In genomic region chr6:51060848-51061535, GRCm38 (mm10) we compare ENCODE assay signal across 11 mouse cellular contexts.
A peak's percentile ranks its signal among the peaks of the same experiment; 100 is the strongest.
DNase-seq lines count a peak whose midpoint lies in the region; ATAC-seq lines count a peak whose summit lies in the region.
"Had no signal": no experiment of that assay in that cellular context is flagged by ENCODE, and none has a peak within 500 bp of the region (broad histone marks: within the 10 kb centered on the region; RNA-seq: fewer than 3 reads in every experiment).

No protein-coding gene starts in this region.

- peak overlapping the region; percentile 38 for H3K4me2 ChIP-seq in kidney, embryonic 15.5 days
- H3K4me2 ChIP-seq in embryonic facial prominence, embryonic 13.5 days: no peak overlapping the region
- H3K4me2 ChIP-seq in hindbrain, embryonic 16.5 days (ENCODE audit: low read length): no peak overlapping the region
- H3K4me2 ChIP-seq: heart, embryonic 12.5 days; liver, embryonic 15.5 days had no signal

- peaks cover 27% of the 10 kb centered on the region for H3K4me1 ChIP-seq in kidney, embryonic 15.5 days
- peaks cover 53% of the 10 kb centered on the region for H3K4me1 ChIP-seq in embryonic facial prominence, embryonic 13.5 days
- H3K4me1 ChIP-seq in hindbrain, embryonic 16.5 days (ENCODE audit: control insufficient read depth, insufficient read depth, low read depth, low read length): peaks cover 6% of the 10 kb centered on the region
- H3K4me1 ChIP-seq: liver, embryonic 15.5 days had no signal

- no peak for DNase-seq in kidney, postnatal 36 days
- DNase-seq in CD4-positive helper T cell, adult 2 months (ENCODE audit: low read depth, low spot score): peak; percentile 17
- no peak for DNase-seq in gastrocnemius, adult 8-10 months (ENCODE audit: low spot score in 2 of 2)
- DNase-seq in thymus, postnatal 4 days: no peak
- DNase-seq: cerebellum, postnatal 36 days; kidney, adult 11 months had no signal

- H3K4me3 ChIP-seq in kidney, embryonic 15.5 days (replicated peaks): no peak overlapping the region
- no peak overlapping the region for H3K4me3 ChIP-seq in embryonic facial prominence, embryonic 13.5 days
- H3K4me3 ChIP-seq in hindbrain, embryonic 16.5 days (ENCODE audit: low read length): no peak overlapping the region
- H3K4me3 ChIP-seq: heart, embryonic 12.5 days; liver, embryonic 15.5 days had no signal

- H3K27me3 ChIP-seq in kidney, embryonic 15.5 days: no peaks in the 10 kb centered on the region
- no peaks in the 10 kb centered on the region for H3K27me3 ChIP-seq in embryonic facial prominence, embryonic 13.5 days
- no peaks in the 10 kb centered on the region for H3K27me3 ChIP-seq in hindbrain, embryonic 16.5 days (replicated peaks; ENCODE audit: control insufficient read depth, insufficient read depth, low read length)
- H3K27me3 ChIP-seq: heart, embryonic 12.5 days; liver, embryonic 15.5 days had no signal

- no peaks in the 10 kb centered on the region for H3K9me3 ChIP-seq in kidney, embryonic 15.5 days (replicated peaks)
- no peaks in the 10 kb centered on the region for H3K9me3 ChIP-seq in embryonic facial prominence, embryonic 13.5 days
- no peaks in the 10 kb centered on the region for H3K9me3 ChIP-seq in hindbrain, embryonic 16.5 days (ENCODE audit: control insufficient read depth, low read length)
- H3K9me3 ChIP-seq: heart, embryonic 12.5 days; liver, embryonic 15.5 days had no signal

- no peaks in the 10 kb centered on the region for H3K36me3 ChIP-seq in kidney, embryonic 15.5 days
- H3K36me3 ChIP-seq in embryonic facial prominence, embryonic 13.5 days: no peaks in the 10 kb centered on the region
- H3K36me3 ChIP-seq in hindbrain, embryonic 16.5 days (ENCODE audit: control insufficient read depth, insufficient read depth, low read length): no peaks in the 10 kb centered on the region
- H3K36me3 ChIP-seq: heart, embryonic 12.5 days; liver, embryonic 15.5 days had no signal

- 36% methylated on average over 17 of the region's 17 CpGs for WGBS in kidney, embryonic 15.5 days
- WGBS in embryonic facial prominence, embryonic 13.5 days: 28% methylated on average over 17 of the region's 17 CpGs
- 37% methylated on average over 17 of the region's 17 CpGs for WGBS in hindbrain, embryonic 16.5 days

- H3K9ac ChIP-seq in kidney, embryonic 15.5 days: no peak overlapping the region
- H3K9ac ChIP-seq in embryonic facial prominence, embryonic 13.5 days: no peak overlapping the region
- H3K9ac ChIP-seq in hindbrain, embryonic 16.5 days (ENCODE audit: low read depth, low read length): no peak overlapping the region
- H3K9ac ChIP-seq: heart, embryonic 12.5 days; liver, embryonic 15.5 days had no signal

- peak; percentile 49; the same call in 1 of the 2 replicates for ATAC-seq in kidney, embryonic 15.5 days (replicated peaks; ENCODE audit: low FRiP score)
- ATAC-seq in embryonic facial prominence, embryonic 13.5 days (ENCODE audit: insufficient number of reproducible peaks, insufficient read depth, low FRiP score, low TSS enrichment, low read depth): no peak
- ATAC-seq in hindbrain, embryonic 16.5 days: no peak

- H3K27ac ChIP-seq in kidney, embryonic 15.5 days: peak overlapping the region; percentile 61
- H3K27ac ChIP-seq in embryonic facial prominence, embryonic 13.5 days: peak overlapping the region; percentile 79
- H3K27ac ChIP-seq in hindbrain, embryonic 16.5 days (ENCODE audit: low read depth, low read length): 0 out of 2 replicates have a peak overlapping the region, but pooled peaks have one; percentile 26
- H3K27ac ChIP-seq: liver, embryonic 15.5 days had no signal

Comparison
In these comparisons a context has a peak if more than half of its experiments do, and no peak if none do; other contexts are left out.
1. H3K27ac ChIP-seq: peak in every context shown above with its lines; median percentile 79 in embryonic facial prominence, embryonic 13.5 days; 61 in kidney, embryonic 15.5 days; 26 in hindbrain, embryonic 16.5 days.